Mouse (Mus musculus): Measurements from ENCODE around the gene Txndc16.

DNA sequence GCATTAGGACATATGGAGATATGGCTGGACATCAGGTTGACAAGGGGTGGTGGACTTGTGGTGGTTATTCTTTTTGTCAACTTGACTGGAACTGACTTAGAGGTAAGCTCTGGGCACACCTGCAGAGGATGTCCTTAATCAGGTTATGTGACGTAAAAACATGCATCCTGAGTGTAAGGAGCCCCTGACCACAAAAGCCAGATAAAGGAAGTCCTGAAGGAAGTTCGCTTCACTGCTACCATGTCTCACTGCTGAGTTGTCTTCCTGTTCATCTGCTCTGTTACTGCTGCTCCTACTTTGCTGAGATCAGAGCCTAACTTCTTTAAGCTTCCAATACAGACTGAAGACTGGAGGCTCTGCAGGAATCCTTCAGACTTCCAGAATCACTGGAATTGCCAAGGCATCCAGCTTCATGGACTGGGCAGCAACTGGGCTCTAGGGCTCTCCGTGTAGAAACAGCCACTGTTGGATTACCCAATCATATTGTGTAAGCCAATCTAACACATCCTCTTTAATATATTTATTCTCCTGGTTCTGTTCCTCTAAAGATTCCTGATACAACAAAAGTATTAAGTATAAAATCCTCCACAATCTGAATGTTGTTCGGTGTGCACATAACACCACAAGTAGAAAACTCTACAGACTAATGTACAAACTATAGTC, 64.5 kb downstream of the Txndc16 start:
- TF ChIP-seq CTCF (IDR thresholded peaks at IDR 0.05) (no peak), EP300 (IDR thresholded peaks at IDR 0.05) (no peak)

All from lung, postnatal 0 days (tissue).